Mouse (Mus musculus) heart, adult 2 months (tissue): Measurements from ENCODE around the gene H1fx. TPM values are rescaled to one million over a fixed set of nuclear protein-coding genes. Genes with fewer than 3 reads are reported as not detected.
A peak's percentile ranks its signal among the peaks of the same experiment; 100 is the strongest.
"Not testable (repeated sequence)": the region's sequence is repeated elsewhere in the genome, so short reads cannot be mapped to it uniquely, and the experiment has no call there.

Experiments used
- DNase-seq, 2 experiments: peaks; one replicate each; pipeline ENCODE4 v3.0.0; 2021
- H3K27ac ChIP-seq: fragments of 200-600 bp; 2 replicates; pipeline ENCODE4 v1.8.1; 2022
- H3K27me3 ChIP-seq: fragments of 200-500 bp; 2 replicates; pipeline ENCODE4 v1.6.1; 2012; ENCODE audit warnings: mild to moderate bottlenecking, low read length, inconsistent platforms, mixed read lengths; ENCODE audit not compliant: control insufficient read depth, insufficient read depth
- H3K36me3 ChIP-seq: fragments of 200-500 bp; 2 replicates; pipeline ENCODE4 v1.6.1; 2012; ENCODE audit warnings: low read length, inconsistent platforms; ENCODE audit not compliant: control insufficient read depth, insufficient read depth
- H3K4me1 ChIP-seq: fragments of 200-500 bp; 2 replicates; pipeline ENCODE4 v1.6.1; 2011; ENCODE audit warnings: low read length; ENCODE audit not compliant: control insufficient read depth, insufficient read depth
- H3K4me3 ChIP-seq: fragments of 200-600 bp; 2 replicates; pipeline ENCODE4 v1.8.1; 2022
- H3K79me2 ChIP-seq: fragments of 200-500 bp; replicated peaks from 2 replicates; pipeline ENCODE4 v1.6.1; 2012; ENCODE audit warnings: mild to moderate bottlenecking, inconsistent platforms, low read length, moderate library complexity, mixed read lengths; ENCODE audit not compliant: control insufficient read depth, insufficient read depth
- H3K9ac ChIP-seq: fragments of 200-500 bp; 2 replicates; pipeline ENCODE4 v1.6.1; 2012; ENCODE audit warnings: low read depth, mild to moderate bottlenecking, control low read depth, inconsistent platforms, low read length, mixed read lengths
- CTCF ChIP-seq: fragments of 200-600 bp; IDR thresholded peaks from 2 replicates; pipeline ENCODE4 v1.8.1; 2022; ENCODE audit warnings: antibody characterized with exemption, mild to moderate bottlenecking, moderate library complexity
- EP300 ChIP-seq: fragments of 200-500 bp; IDR thresholded peaks from 2 replicates; pipeline ENCODE4 v1.6.1; 2011; ENCODE audit warnings: low read depth, low read length, control low read depth; ENCODE audit not compliant: insufficient read depth
- POLR2A ChIP-seq: fragments of 200-500 bp; IDR thresholded peaks from 2 replicates; pipeline ENCODE4 v1.6.1; 2011; ENCODE audit warnings: mild to moderate bottlenecking, low read depth, low read length, control low read depth; ENCODE audit not compliant: insufficient read depth
- WGBS: fragments of 180-500 bp; shearing (Covaris S2); methylation state at CpG from one replicate; pipeline ENCODE4 v1.1.7; 2018; 5-methylcytosine and 5-hydroxymethylcytosine counted together
- intact Hi-C: fragments of 180-260 bp; cut with DNase I; formaldehyde crosslinking; loops from one replicate; pipeline ENCODE4 v1.15.1; 2025
- microRNA-seq, 2 experiments: library from miRNA; unstranded; fragments of <30 nt; microRNA quantifications; one replicate each; pipeline ENCODE4 v1.2.0; 2021
- polyA plus RNA-seq: library from polyadenylated mRNA; depleted of rRNA; stranded (reverse); fragments of >200 nt; gene quantifications from 2 replicates; pipeline ENCODE4 v1.2.3, GENCODE M21; 2012; rRNA removed
- total RNA-seq, 2 experiments: library from RNA; stranded (reverse); gene quantifications; 2 replicates each; pipeline ENCODE4 v1.2.3; 2021

H1fx gene
- total and polyA plus RNA-seq, 3 experiments: 1.4 to 1.7 (median 1.5) TPM

DNA sequence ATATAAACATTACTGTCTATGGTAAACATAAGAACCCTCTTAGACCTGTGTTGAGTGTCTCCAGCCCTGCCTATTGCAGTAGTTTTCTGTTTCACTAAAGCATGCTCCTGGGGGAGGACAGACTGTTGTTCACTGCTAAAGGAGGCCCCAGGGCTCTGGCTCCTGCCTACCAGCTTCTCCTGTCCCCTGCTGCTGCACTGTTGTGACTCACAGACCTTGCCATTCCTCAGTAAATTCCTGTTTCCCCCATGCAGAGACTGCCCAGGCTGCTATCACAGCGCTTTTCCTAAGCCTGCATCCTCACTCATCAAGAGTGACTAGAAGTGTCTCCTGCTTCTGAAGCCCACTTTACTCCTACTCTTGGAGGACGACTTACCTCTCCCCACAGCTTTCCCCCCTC, 11.4 kb downstream of the H1fx start:
- H3K27me3 ChIP-seq: no peaks in the 10 kb centered on the region
- TF ChIP-seq POLR2A (no peak), EP300 (no peak), CTCF (no peak)
- no peak for DNase-seq
- no peaks in the 10 kb centered on the region for H3K79me2 ChIP-seq
- H3K27ac ChIP-seq: no peak overlapping the region
- no peaks in the 10 kb centered on the region for H3K4me1 ChIP-seq
- H3K36me3 ChIP-seq: no peaks in the 10 kb centered on the region
- WGBS: 13% methylated on average over 2 of the region's 2 CpGs
- intact Hi-C loops: no loop called here
- no peak overlapping the region for H3K9ac ChIP-seq
- H3K4me3 ChIP-seq: no peak overlapping the region

DNA sequence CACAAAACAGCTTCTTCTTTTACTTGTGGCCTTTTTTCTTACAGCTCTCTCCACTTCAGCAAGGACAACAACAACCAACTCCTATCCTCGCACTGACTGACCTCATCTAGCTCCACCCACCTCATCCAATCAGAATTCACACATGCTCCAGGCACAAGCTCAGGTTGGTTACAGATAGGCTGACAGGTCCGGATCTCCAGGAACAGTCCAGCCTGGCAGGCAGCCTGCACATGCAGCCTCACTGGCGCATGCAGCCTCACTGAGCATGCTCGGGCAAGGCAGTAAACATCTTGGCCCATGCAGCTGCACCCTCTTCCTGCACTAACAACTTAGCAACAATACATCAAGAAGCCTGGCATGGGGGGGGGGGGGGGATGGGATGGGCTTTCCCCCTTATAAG, 19.0 kb downstream of the H1fx start:
- H3K27me3 ChIP-seq, H3K36me3 ChIP-seq, DNase-seq, intact Hi-C loops, H3K4me1 ChIP-seq, H3K4me3 ChIP-seq, H3K9ac ChIP-seq, H3K27ac ChIP-seq, H3K79me2 ChIP-seq: not testable (repeated sequence)
- WGBS: 56% methylated on average over 4 of the region's 4 CpGs

DNA sequence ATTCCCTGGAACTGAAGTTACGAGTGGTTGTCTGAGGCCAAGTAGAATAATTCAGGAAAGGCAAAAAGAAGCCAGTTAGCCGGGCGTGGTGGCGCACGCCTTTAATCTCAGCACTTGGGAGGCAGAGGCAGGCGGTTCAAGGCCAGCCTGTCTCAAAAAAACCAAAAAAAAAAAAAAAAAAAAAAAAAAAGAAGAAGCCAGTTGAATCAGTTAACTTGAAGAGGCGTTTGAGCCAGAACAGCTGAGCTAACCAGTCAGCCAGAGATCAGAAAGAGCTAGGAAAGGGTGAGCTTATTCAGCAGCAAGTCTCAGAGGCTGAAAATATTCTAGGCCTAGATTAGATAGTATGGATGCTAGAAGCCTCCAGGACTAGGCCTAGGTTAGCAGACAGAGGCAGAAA, 39.3 kb downstream of the H1fx start:
- DNase-seq: no peak
- WGBS: 84% methylated on average over 7 of the region's 7 CpGs
- Histone ChIP-seq H3K4me1 (no peaks in the 10 kb centered on the region), H3K36me3 (no peaks in the 10 kb centered on the region), H3K4me3 (no peak overlapping the region), H3K27ac (no peak overlapping the region), H3K79me2 (no peaks in the 10 kb centered on the region), H3K27me3 (no peaks in the 10 kb centered on the region), H3K9ac (no peak overlapping the region)
- TF ChIP-seq POLR2A: no peak
- no peak for TF ChIP-seq EP300
- TF ChIP-seq CTCF: no peak
- intact Hi-C loops: no loop called here

DNA sequence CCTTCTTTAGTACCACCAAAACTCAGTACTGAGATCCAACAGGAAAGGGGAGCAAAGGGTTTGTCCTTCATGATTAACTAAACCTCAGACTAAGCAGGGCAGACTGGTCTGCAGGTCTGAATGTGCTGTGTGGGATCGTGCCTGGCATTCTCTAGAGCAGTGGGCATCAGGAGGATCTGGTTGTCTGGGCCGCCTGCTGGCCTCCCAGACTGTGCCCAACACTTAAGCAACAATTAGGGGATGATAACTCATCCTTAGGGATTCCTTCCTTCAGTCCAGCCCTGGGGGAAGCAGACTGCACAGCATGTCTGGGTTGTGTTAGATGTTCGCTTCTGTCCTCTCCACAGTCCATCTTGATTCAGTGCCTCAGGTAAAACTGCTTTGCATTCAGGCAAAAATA, 42.5 kb downstream of the H1fx start:
- Histone ChIP-seq H3K4me3 (no peak overlapping the region), H3K9ac (no peak overlapping the region), H3K27me3 (no peaks in the 10 kb centered on the region), H3K36me3 (no peaks in the 10 kb centered on the region), H3K79me2 (no peaks in the 10 kb centered on the region), H3K27ac (no peak overlapping the region), H3K4me1 (no peaks in the 10 kb centered on the region)
- no peak for TF ChIP-seq POLR2A
- no peak for TF ChIP-seq EP300
- TF ChIP-seq CTCF: no peak
- intact Hi-C loops: no loop called here
- no peak for DNase-seq
- WGBS: 100% methylated on average over 3 of the region's 3 CpGs

DNA sequence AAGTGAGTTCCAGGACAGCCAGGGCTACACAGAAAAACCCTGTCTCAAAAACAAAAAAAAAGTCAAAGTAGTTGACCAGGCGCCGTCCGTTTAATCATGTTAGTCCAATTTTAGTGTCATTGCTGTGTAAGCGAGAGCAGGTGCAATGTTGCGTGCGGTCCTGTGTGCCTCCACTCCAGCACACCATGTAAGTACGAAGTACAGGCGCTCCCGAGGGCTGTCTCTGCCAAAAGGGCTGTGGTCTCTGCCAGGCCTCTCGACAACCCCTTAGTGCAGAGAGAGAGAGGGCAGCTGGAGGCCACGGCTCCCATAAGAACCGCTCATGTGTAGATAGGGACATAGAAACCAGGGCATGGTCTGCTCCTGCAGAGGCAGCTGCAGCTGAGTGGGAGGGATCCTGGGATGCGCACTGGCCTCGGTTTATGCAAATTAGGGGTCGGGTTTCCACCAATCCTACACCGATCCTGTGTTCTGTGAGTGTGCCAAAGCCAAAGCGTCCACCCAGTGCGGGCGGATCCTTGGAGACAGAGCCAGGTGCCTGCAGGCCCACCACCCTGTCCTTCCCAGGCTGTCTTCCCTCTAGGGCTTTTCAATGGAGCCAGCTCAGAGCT, 44.2 kb downstream of the H1fx start:
- DNase-seq: peak in 1 of 2 experiments; percentile 18
- Histone ChIP-seq H3K36me3 (no peaks in the 10 kb centered on the region), H3K27me3 (no peaks in the 10 kb centered on the region), H3K79me2 (no peaks in the 10 kb centered on the region), H3K9ac (no peak overlapping the region), H3K4me3 (no peak overlapping the region), H3K27ac (no peak overlapping the region), H3K4me1 (no peaks in the 10 kb centered on the region)
- 52% methylated on average over 19 of the region's 19 CpGs for whole genome bisulfite sequencing
- TF ChIP-seq CTCF (no peak), POLR2A (no peak), EP300 (no peak)
- intact Hi-C loops: no loop called here

DNA sequence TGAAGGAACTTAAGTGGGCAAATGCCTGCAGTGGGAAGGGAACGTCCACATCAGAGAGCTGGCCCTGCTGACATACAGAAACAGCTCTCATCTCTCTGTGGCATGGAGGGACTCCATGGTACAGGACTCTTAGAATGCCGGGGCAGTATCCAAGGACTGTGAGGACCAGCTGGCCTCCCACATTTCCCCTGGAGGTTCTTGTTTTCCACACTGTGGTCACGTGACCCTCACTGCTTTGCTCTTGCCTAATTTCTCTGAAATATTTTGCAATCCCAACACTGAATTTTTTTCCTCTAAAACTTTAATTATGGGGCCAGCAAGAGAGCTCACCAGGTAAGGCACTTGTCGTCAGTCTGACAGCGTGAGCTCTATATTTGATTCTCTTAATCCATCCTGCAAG, 46.4 kb downstream of the H1fx start:
- WGBS: 81% methylated on average over 5 of the region's 5 CpGs
- Histone ChIP-seq H3K36me3 (no peaks in the 10 kb centered on the region), H3K4me1 (no peaks in the 10 kb centered on the region), H3K4me3 (no peak overlapping the region), H3K9ac (no peak overlapping the region), H3K79me2 (no peaks in the 10 kb centered on the region), H3K27me3 (no peaks in the 10 kb centered on the region), H3K27ac (no peak overlapping the region)
- DNase-seq: peak; percentile 36 to 55
- TF ChIP-seq EP300 (no peak), POLR2A (no peak), CTCF (no peak)
- intact Hi-C loops: no loop called here

Small RNA genes lying within 50 kb of the gene (microRNA-seq; reads per million reads assigned to microRNA genes)
- 0 to 0.77 reads per million in 2 experiments for gene Gm47286

Other genes with a start within 250 kb of the H1fx start
- gene Gp9, start 203.6 kb downstream of the H1fx start, total RNA-seq: 1 to 10 TPM in 1 of 2 experiments, under 1 TPM in 1; 0.94 to 5.8 TPM
- 2.6 and 9.9 TPM in 2 replicates for gene Gp9, start 203.6 kb downstream of the H1fx start, polyA plus RNA-seq
- 10 to 100 TPM; 11.1 to 11.6 TPM for gene Rab43, start 169.5 kb downstream of the H1fx start, total RNA-seq
- gene Rab43, start 169.5 kb downstream of the H1fx start, polyA plus RNA-seq: 12.2 and 17.6 TPM in 2 replicates
- 1 to 10 TPM in 1 of 2 experiments, under 1 TPM in 1; 0.23 to 1.4 TPM for gene Gm45140, start 145.8 kb downstream of the H1fx start, total RNA-seq
- 0.16 and 0.79 TPM in 2 replicates for gene Gm45140, start 145.8 kb downstream of the H1fx start, polyA plus RNA-seq
- 10 to 100 TPM; 22.3 to 22.8 TPM for gene Isy1, start 142.8 kb downstream of the H1fx start, total RNA-seq
- 7.3 and 15.1 TPM in 2 replicates for gene Isy1, start 142.8 kb downstream of the H1fx start, polyA plus RNA-seq
- 100 to 1,000 TPM; 303 to 355 TPM for gene Cnbp, start 130.5 kb downstream of the H1fx start, total RNA-seq
- gene Cnbp, start 130.5 kb downstream of the H1fx start, polyA plus RNA-seq: 201 and 451 TPM in 2 replicates
- gene Copg1, start 93.8 kb downstream of the H1fx start, total RNA-seq: 10 to 100 TPM; 40.3 to 41.0 TPM
- 29.5 and 35.9 TPM in 2 replicates for gene Copg1, start 93.8 kb downstream of the H1fx start, polyA plus RNA-seq
- gene Hmces, start 67.7 kb downstream of the H1fx start, total RNA-seq: 1 to 10 TPM; 8.3 to 9.1 TPM
- gene Hmces, start 67.7 kb downstream of the H1fx start, polyA plus RNA-seq: 8.2 and 9.4 TPM in 2 replicates
- gene Rab7, start 63.6 kb upstream of the H1fx start, total RNA-seq: 100 to 1,000 TPM; 271 to 299 TPM
- gene Rab7, start 63.6 kb upstream of the H1fx start, polyA plus RNA-seq: 212 and 344 TPM in 2 replicates
- 100 to 1,000 TPM; 107 to 114 TPM for gene Rpn1, start 102.8 kb upstream of the H1fx start, total RNA-seq
- gene Rpn1, start 102.8 kb upstream of the H1fx start, polyA plus RNA-seq: 67.7 and 131 TPM in 2 replicates
- 10 to 100 TPM; 17.8 to 19.6 TPM for gene Gata2, start 212.3 kb upstream of the H1fx start, total RNA-seq
- gene Gata2, start 212.3 kb upstream of the H1fx start, polyA plus RNA-seq: 14.3 and 18.7 TPM in 2 replicates
- gene Dnajb8, start 240.6 kb upstream of the H1fx start, total RNA-seq: not detected
- gene Dnajb8, start 240.6 kb upstream of the H1fx start, polyA plus RNA-seq: 0.29 TPM in 1 of 2 replicates, not detected in the other